Mouse (Mus musculus): ENCODE results near the gene Ssbp1.

Ssbp1 gene

DNA sequence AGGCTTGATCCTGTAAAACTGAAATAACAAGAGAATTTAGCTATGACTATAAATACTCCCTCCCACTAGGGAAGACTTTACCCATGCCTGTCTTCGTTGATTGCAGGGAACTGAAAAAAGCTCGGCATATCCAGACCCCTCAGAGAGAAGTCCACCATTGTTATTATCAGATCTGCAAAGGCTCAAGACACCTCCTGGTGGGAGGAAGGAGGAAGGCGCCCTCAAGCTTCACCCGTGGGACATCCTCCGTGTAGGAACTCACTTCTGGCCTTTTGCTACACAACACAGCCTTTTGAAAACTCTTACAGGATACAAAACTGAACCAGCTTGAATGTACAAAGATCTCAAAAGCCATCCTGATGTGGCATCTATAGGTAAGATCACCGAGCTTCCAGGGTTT, 5.4 kb upstream of the Ssbp1 start:
- DNase-seq: peak; percentile 6

DNA sequence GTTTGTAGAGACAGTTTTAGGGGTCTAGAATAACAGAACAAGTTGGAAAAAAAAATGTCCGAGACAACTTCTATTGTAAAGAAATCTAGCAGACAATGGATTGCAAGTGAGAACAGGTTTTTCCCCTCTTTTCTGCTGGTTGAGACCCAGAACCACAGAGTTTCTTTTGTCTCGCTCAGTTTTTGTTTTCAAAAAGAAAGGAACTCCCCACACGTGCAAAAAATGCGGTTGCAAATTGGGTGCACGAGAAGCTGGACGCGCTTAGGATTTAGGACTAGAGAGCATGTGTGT, 513 bp downstream of the Ssbp1 start:
- DNase-seq: no peak

DNA sequence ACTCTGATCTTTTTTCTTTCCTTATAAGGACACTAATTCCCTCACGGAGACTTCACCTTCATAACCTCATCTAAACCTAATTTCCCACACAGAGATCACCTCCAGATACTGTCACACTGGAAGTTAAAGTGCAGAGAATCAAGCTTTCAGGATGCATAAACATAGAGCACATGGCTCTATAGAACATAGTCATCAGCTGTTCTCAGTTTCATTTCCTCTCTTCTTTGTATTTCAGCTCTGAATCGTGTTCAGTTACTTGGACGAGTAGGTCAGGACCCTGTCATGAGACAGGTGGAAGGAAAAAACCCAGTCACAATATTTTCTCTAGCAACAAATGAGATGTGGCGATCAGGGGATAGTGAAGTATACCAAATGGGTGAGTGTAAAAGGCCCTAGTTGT, 5.0 kb downstream of the Ssbp1 start:
- no peak for DNase-seq

DNA sequence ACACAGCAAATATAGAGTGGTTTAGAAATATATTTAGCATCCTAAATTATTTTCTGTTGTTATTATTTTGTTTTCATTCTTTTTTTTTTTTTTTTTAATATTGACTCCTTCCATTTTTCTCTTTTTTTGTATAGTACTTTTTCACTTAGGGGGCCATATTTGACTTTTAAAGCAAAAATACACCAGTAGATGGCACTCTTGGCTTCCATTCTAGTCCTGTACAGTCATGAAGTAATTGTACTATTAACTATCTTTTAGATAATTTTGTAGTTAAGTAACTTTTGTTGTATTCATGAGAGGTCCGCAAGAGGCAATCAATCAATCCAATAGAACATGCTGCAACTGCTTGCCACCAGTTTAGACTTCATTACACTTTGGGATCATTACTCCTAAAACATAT, 8.6 kb downstream of the Ssbp1 start:
- DNase-seq: no peak

DNA sequence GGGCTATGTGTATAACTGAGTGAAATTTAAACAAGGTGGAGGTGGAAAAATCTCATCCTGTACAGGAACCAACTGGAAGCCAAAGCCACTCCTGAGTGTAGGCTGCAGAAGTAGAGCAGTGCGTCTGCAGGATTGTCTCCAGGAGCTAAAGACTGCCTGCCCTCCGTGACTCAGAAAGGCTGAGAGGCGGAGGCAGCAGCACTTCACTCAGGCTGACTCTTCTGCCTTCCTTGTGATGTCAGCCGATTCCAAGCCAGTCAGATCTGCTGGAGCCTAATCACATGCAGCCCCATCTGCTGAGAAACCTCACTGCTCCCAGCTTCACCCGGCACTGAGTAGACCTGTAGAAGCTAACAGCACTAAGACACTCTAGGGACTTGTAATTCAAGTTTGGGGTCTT, 11.2 kb downstream of the Ssbp1 start:
- no peak for DNase-seq

DNA sequence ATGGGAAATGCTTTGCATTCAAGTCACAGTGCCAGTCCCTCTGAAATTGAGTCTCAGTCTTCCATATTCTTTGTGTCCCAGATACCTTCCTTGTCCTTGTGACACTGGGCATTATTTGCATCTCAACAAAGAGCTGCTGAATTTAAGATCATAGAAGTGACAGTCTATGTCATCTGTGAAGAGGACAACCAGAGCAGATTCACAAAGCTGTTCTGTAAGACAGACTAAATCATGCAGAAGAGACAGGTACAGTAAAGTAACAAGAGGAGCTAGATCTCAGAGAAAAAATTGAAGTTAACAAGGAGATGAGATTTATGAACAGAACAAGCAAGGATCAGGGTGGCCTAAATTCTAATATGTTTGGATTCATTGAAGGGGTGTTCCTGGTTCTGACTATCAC, 19.8 kb downstream of the Ssbp1 start, which contains the start of gene Tas2r137:
TSS of gene Tas2r137 (plus strand) at position 301 of the 400 bp plus-strand sequence.
- DNase-seq: no peak

DNA sequence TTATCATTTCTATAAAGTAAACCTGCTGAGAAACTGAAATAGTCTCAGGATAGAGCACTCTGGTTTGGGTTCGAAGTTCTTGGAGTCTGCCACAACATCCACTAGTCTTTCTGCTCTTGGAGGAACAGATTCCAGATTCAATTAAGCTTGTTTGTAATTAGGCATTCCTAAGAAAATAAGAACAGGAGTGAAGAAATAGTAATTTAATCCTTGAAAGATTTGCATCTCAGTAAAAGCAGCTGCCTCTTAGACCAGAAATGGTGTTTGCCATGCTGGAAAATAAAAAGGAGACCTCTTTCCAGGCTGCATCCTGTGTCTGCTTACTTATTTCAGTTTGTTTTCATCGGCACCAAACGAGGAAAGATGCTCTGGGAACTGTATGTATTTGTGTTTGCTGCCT, 22.1 kb downstream of the Ssbp1 start, which contains the start of gene Tas2r108:
TSS of gene Tas2r108 (plus strand) at position 301 of the 400 bp plus-strand sequence.
- no peak for DNase-seq

DNA sequence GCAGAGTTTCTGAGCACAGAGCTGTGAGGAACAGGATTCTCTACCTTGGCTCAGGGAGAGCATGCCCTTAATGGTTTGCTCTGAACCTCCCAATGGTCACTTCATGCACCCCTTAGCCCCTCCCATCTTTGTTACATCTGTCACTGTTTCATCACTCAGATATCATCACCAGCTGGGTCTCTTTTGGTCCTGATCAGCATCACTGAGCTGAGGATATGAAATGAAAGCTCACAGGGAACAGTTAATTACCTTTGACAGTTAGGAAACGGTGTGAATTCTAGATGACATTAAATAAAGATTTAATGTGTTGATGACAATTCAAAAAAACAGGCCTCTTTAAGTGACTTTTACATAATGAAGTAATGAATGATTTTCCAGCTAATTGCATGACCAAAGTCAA, 48.3 kb downstream of the Ssbp1 start, which contains the start of gene Prss37:
TSS of gene Prss37 (minus strand) at position 101 of the 400 bp plus-strand sequence.
- no peak for DNase-seq
